Mouse (Mus musculus): ENCODE results near the gene Hist3h2a. TPM values are rescaled to one million over a fixed set of nuclear protein-coding genes. Genes with fewer than 3 reads are reported as not detected.

The Hist3h2a gene
- 20.3 and 21.6 TPM in 2 replicates for polyA plus RNA-seq (2012; rRNA removed)

DNA sequence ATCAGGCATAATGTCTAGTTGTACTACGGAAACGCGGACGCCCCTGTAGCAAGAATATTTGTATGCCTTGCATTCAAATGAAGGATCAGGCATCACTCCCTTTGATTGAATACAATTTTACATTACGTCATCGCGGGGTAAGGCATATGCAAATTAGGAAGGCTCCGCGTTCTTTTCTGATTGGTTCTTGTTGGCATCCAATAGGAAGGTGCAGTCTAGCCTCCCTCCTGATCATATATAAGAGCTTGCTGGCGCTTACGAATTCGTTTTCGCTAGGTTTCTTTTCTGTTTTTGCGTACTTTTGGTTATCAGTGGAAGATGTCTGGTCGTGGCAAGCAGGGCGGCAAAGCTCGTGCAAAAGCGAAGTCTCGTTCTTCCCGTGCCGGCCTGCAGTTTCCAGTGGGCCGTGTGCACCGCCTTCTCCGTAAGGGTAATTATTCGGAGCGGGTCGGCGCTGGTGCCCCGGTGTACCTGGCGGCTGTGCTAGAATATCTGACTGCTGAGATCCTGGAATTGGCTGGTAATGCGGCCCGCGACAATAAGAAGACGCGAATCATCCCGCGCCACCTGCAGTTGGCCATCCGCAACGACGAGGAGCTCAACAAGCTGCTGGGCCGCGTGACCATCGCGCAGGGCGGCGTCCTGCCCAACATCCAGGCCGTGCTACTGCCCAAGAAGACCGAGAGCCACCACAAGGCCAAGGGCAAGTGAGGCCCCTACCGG, at the start of gene Hist3h2a, which contains the start of gene Trim17:
Gene Hist3h2a (plus strand): TSS at position 266 of the 723 bp plus-strand sequence.
Gene Trim17 (plus strand): TSS at position 266 of the 723 bp plus-strand sequence.
- peak; percentile 87 for DNase-seq (ENCODE audit: low read depth)

- DNase-seq (ENCODE audit: low read depth), result no peak
These were observed 49.6 kb upstream of the Hist3h2a start for GRCm38 (mm10) chr11:58904838-58905237.

DNA sequence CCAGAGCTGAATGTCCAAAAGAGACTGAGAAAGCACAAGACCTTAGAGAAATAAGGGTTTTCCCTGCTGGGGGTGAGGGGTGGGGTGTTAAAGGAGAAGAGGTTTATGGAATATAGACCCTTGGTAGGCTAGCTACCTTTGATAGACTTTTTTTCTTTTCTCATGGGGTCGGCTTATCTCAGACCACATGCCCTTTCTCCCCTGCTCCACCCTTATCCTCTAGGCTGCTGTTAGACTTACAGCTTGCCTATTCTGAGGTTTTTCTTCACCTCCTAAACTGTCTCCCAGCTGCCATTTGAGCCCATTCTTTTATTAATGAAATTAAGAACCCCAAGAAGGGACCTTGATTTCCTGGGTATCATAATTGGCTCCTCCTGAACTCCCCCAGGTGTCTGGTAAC, 40.7 kb upstream of the Hist3h2a start:
- no peak for DNase-seq (ENCODE audit: low read depth)

DNA sequence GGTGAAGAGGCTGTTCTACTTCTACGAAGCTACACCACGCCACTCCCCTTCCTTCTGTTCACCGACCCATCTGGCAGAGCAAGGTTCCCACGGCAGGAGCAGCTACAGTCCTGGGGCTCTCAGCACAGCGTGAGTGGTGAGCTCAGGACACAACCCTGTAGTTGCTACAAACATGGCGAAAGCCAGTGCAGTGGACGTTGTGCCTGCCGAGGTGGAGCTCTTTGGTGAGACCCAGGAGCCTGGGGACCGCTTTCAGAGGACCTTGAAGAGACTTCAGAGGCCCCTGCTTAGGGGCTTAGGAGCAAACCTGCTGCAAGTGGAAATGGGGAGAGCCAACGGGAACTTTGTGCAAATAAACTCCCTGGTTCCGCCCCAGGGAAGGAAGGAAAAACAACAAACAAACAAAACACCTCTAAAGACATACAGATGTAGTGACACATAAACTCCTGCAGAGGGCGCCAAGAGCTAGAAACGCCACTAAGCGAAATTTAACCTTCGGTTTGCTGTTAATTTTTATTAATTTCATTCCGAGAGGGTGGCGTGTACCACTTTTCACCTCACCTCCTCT, 39.9 kb upstream of the Hist3h2a start:
- no peak for DNase-seq (ENCODE audit: low read depth)

- DNase-seq (ENCODE audit: low read depth), result no peak
These were observed 37.4 kb upstream of the Hist3h2a start for GRCm38 (mm10) chr11:58916879-58917744.

DNA sequence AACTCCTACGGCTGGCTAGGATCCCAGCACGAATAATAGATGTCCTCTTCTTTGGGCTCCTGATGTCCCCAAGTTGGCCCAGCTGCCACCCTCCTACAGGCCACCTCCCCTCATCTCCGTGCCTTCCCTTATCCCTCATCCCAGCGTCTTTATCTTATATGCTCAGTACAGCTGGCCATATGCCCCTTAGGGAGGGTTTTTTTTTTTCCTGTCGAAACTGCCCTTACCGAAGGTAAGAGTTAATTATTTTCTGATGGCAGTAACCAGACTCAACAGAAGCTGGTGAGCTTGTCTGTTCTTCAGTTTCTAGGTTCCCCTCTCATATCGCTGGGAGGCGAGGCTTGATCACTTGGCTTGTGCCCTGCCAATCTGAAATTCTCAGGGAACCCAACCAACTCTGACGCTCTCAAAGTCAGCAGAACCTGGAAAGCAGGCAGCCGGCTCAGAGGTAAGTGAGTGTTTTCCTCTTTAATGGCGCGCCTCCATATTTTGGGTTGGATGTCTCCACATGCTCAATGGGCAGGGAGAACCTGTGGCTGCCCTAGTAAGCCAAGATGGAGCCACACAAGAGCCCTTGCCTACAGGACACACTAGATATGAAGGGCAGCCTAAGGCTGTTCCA, 36.6 kb upstream of the Hist3h2a start, which contains the start of gene Btnl10:
Gene Btnl10 (plus strand): TSS at position 164 of the 622 bp plus-strand sequence.
- DNase-seq (ENCODE audit: low read depth), result no peak

DNA sequence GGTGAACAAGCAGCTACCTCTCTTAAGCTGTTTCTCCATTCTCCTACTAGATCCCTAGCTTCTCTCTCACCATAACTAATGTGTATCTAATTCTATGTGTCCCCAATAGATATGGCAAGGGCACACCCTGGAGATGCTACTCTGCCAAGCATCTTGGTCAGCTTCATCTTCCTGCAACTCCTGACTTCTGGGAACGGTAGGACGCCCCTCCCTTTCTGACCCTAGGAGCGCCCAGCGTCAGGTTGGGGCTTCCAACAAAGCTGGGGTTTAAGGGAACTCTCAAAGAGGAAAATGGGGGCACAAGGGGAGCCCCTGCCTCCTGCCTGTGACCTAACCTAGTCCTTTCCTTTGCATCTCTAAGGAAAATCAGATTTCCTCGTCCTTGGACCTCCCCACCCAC, 35.7 kb upstream of the Hist3h2a start:
- DNase-seq (ENCODE audit: low read depth), result no peak

GRCm38 (mm10) chr11:58922420-58922819, 32.1 kb upstream of the Hist3h2a start:
- no peak for DNase-seq (ENCODE audit: low read depth)

GRCm38 (mm10) chr11:58926651-58927050, 27.8 kb upstream of the Hist3h2a start:
- no peak for DNase-seq (ENCODE audit: low read depth)

DNA sequence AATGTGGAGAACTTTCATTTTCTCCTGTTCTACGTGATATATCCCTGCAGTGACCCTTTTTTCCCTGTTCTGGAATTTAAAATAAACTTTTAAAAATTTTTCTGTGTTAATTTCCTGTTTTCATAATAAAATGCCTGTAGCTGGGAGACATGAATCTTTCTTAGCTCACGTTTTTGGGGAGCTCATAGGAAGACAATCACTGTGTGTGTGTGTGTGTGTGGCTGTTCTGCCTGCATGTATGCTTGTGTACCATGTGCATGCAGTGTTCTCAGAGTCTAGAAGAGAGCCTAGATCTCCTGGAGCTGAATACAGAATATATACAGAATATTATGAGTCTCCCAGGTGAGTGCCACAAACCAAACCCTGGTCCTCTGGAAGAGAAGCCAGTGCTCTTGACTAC, 27.4 kb upstream of the Hist3h2a start:
- DNase-seq (ENCODE audit: low read depth), result no peak

DNA sequence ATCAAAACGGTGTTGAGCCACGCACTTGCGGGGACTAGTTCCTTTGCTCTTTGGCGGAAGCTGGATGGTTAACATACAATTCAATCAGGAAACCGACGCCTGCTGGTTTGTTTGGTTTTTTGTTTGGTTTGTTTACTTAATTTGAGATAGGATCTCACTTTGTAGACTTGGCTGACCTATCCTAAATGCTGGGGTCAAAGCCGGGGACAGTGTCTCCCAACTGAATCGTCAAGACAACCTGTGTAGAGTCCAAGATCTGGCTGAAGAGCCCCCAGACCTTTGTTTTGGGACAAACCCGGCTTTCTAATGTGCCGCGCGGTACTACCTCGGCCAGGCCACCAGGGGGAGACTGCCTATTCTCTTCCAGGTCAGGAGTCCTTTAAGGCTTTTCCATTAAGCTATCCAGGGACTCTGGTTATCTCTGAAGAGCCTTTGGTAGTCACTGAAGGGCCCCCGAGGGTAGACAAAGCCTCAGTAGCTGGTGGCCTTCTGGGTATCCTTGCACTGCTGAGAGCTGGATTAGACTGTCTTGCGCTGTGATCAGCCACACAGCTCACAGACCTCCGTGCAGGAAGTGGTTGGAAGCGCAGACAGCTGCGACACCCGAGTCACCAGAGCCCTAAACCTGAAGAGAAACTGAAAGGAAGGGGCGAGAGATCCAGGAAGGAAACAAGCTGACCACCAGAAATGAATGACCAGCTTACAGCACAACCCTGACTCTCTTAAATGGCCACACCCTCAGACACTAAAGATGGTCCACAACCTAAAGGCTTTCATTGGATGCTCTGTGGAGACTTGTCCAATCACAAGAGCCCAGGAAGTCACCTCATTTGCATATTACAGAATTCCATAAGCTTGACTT, 26.5 kb upstream of the Hist3h2a start:
- DNase-seq (ENCODE audit: low read depth), result no peak

DNA sequence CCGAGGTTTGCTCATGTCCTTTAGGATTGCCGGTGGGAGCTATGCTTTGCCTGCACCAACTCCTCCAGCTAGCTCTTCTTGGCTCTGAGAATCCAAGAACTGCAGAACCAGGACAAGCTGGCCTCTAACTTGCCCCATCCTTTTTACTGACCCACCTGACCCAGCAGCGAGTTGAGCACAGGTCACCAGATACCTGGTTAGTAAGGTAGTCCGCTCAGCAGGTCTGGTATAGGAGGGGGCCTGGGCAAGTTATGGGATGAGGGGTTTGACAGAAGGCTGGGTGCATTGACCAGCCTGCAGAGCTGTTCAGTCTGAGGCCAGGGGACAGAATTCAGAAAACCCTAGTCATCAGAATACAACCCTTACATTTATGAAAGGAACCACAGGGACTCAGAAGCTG, 25.4 kb upstream of the Hist3h2a start:
- DNase-seq (ENCODE audit: low read depth), result no peak

DNA sequence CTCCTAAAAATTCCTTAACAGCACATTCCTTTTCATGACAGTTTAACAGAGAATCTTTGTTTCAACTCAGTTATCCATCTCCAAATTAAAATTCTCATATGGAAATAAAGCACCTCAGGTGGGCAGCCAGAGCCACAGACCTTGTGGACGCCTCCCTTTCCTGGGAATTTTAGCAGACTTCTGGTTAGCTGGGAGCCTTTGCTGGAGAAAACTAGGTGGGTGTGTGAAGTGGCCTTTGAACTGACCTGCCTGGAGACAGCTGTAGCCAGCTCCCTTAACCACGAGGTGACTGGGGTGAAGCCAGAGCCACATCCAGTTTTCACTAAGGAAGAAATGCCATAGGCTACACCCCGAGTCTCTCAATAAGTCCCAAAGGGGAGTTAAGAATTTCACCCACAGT, 24.8 kb upstream of the Hist3h2a start:
- no peak for DNase-seq (ENCODE audit: low read depth)

DNA sequence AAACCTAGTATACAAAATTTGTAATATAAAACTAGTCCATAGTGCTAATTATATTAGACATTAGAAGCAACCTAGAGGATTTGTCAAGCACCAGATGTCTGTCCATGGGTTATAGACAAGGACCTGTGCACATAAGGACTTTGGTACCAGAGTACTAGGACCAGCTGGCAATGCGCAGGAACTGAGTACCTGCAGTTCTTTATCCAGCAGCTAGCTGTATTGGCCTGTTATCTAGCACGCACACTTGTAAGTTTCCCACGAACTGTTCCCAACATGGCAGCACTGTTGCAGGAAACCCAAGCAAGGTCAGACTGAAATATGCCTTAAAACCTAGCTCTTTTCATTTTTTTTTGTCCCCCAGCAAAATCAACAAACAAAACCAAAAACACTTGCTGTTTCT, 24.2 kb upstream of the Hist3h2a start:
- no peak for DNase-seq (ENCODE audit: low read depth)

DNA sequence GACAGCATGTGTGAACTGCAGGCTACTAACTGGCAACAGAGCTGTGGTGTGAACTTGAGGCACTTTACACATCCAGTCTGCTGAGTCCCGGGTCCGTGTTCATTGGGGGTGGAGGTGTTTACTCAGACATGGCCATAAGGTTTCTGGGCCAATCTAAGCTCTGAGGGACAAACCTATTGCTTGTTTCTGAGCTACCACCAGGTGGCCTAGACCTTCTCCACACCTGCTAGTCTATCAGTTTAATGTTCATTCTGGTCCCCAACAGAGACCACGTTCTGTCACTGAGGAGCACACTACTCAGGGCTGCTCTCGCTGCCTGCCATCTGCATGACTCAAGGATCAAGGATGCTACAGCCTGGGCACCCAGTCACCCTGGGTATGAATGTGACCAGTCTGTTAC, 22.9 kb upstream of the Hist3h2a start:
- no peak for DNase-seq (ENCODE audit: low read depth)

GRCm38 (mm10) chr11:58937909-58938308, 16.6 kb upstream of the Hist3h2a start:
- no peak for DNase-seq (ENCODE audit: low read depth)

GRCm38 (mm10) chr11:58938322-58939087, 16.0 kb upstream of the Hist3h2a start, which contains the start of gene Rnf187:
Gene Rnf187 (minus strand): TSS chr11:58938916.
- DNase-seq (ENCODE audit: low read depth), result no peak

DNA sequence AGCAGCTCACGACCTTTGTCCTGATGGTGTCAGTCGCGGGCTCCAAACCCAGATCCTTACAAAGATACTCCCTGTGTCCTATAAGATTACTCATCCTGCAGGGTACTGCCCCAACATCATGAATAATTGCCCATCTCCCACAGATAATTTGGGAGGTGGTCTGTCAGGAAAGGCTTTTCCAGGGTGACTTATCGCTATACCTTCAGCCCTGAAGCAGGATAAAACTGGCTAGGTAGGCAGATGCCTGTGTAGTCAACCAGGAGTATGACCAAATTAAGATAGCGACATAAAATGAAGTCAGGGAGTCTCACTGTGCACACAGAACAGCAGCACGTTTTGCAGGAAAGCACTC, 15.4 kb upstream of the Hist3h2a start:
- no peak for DNase-seq (ENCODE audit: low read depth)

DNA sequence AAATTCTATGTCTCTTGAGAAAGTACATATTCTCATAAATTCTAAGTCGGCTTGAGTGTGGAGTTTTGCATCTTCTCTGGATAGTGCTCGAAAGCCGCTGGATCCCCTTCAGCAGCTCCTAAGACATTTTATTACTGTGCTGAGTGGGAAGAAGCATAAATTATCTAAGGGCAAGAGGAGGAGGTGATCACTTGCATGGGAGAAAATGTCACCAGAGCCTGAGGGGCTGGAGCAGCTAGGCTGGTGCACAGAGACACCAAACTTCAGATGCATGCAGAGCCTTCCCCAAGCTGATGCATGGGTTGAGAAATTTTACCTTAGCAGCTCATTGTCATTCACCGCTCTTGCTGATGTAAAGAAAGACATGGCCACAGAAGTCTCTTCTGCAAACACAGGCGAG, 10.3 kb upstream of the Hist3h2a start:
- no peak for DNase-seq (ENCODE audit: low read depth)

GRCm38 (mm10) chr11:58947306-58947705, 7.2 kb upstream of the Hist3h2a start:
- DNase-seq (ENCODE audit: low read depth), result no peak
